Mouse (Mus musculus) neural tube, embryonic 11.5 days (tissue): ENCODE data around the gene Ldlrap1. TPM values are rescaled to one million over a fixed set of nuclear protein-coding genes. Genes with fewer than 3 reads are reported as not detected.

Source experiments
- ATAC-seq: fragments of 200-750 bp; cut with Nextera tagmentation; 2 replicates; pipeline ENCODE4 v1.8.0; 2017; ENCODE audit warnings: moderate number of reproducible peaks, mild to moderate bottlenecking, moderate TSS enrichment, moderate library complexity; ENCODE audit not compliant: insufficient read depth, low FRiP score, low TSS enrichment
- DNase-seq: peaks from one replicate; pipeline ENCODE4 v3.0.0-alpha.2; 2015; ENCODE audit warnings: low spot score
- H3K27ac ChIP-seq: fragments of 300-500 bp; sonication (generic); 2 replicates; pipeline ENCODE4 v1.5.1; 2014; ENCODE audit warnings: low read depth, mild to moderate bottlenecking, low read length
- H3K27me3 ChIP-seq: fragments of 300-500 bp; sonication (generic); 2 replicates; pipeline ENCODE4 v1.6.1; 2014; ENCODE audit warnings: mild to moderate bottlenecking, low read length, mixed read lengths; ENCODE audit not compliant: control insufficient read depth, insufficient read depth
- H3K36me3 ChIP-seq: fragments of 300-500 bp; sonication (generic); 2 replicates; pipeline ENCODE4 v1.6.1; 2014; ENCODE audit warnings: mild to moderate bottlenecking, low read length, moderate library complexity, mixed read lengths; ENCODE audit not compliant: control insufficient read depth, insufficient read depth
- H3K4me1 ChIP-seq: fragments of 300-500 bp; sonication (generic); 2 replicates; pipeline ENCODE4 v1.6.1; 2014; ENCODE audit warnings: low read length, mixed read lengths; ENCODE audit not compliant: control insufficient read depth, insufficient read depth
- H3K4me2 ChIP-seq: fragments of 300-500 bp; sonication (generic); 2 replicates; pipeline ENCODE4 v1.6.1; 2014; ENCODE audit warnings: low read depth, mild to moderate bottlenecking, moderate library complexity
- H3K4me3 ChIP-seq: fragments of 300-500 bp; sonication (generic); 2 replicates; pipeline ENCODE4 v1.5.1; 2014; ENCODE audit warnings: low read depth, low read length
- H3K9ac ChIP-seq: fragments of 300-500 bp; sonication (generic); 2 replicates; pipeline ENCODE4 v1.6.1; 2014; ENCODE audit warnings: mild to moderate bottlenecking, low read length
- H3K9me3 ChIP-seq: fragments of 300-500 bp; sonication (generic); 2 replicates; pipeline ENCODE4 v1.6.1; 2016; ENCODE audit warnings: low read length; ENCODE audit not compliant: control insufficient read depth
- WGBS: fragments of 180-500 bp; shearing (Covaris S2); extraction: QIAGEN DNeasy Blood & Tissue Kit; methylation state at CpG from one replicate; pipeline ENCODE4 v1.1.7; 2014; 5-methylcytosine and 5-hydroxymethylcytosine counted together
- polyA plus RNA-seq: library from polyadenylated mRNA; unstranded; fragments of >200 nt; fragmentation: Nextera tagmentation; extraction: Ambion mirVana; gene quantifications from 2 replicates; pipeline ENCODE4 v1.2.1, GENCODE M21; 2014

Ldlrap1 gene
- polyA plus RNA-seq, 1 experiment from 2014 or later = 7.4 TPM

DNA sequence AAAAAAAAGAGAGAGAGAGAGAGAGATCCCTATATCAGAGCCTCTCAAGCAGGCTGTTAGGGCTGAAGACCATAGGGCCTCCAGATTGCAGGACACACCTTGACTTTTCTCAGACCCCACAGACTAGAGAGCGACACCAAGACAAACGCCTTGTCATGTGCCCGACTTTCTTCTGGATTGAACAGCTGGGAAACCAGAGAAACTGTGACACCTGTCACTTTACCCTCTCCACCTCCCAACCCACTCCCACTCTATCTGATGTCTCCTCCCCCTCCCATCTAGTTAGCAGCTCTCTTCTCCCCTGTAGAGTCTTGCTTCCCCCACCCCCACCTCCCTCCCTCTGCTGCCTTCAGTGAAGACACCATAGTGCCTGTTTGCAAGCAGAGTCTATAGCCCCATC lies 28.3 kb downstream of the Ldlrap1 start:
- DNase-seq = no peak
- Histone ChIP-seq H3K4me3 (no peak overlapping the region), H3K9ac (no peak overlapping the region), H3K36me3 (no peaks in the 10 kb centered on the region), H3K27ac (no peak overlapping the region), H3K27me3 (no peaks in the 10 kb centered on the region), H3K4me2 (no peak overlapping the region), H3K4me1 (0 out of 2 replicates have a peak, but pooled peaks cover 2% of the 10 kb centered on the region), H3K9me3 (no peaks in the 10 kb centered on the region)
- 78% methylated on average over 3 of the region's 3 CpGs for WGBS
- no peak for ATAC-seq

DNA sequence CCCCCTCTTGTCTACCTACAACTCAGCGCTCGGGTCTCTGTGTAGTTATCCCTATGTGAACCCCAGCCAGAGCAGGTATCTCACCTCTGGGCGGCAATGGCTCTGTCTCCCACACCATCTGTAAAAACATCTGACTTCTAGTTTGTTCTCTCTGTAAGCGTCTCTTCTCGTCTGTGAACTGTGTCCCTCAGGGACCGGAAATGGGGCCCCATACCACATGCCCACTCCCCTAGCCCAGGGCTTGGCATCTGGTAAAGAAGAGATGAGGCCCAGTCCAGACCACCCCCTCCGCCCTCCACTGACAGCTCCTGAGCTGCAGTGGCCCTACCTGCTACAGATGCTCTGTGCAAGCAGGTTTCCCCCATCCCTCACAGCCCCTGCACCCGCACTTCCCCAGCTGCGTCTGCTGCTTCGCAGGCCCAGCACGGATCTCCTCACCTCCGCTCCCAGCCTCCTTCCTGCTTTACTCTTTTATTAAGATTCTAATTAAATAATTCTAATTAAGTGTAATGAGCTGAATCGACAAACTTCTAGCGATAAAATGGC lies 30.4 kb downstream of the Ldlrap1 start:
- H3K27ac ChIP-seq = no peak overlapping the region
- no peak overlapping the region for H3K9ac ChIP-seq
- no peak overlapping the region for H3K4me3 ChIP-seq
- no peak for DNase-seq
- H3K4me1 ChIP-seq = no peaks in the 10 kb centered on the region
- no peak for ATAC-seq
- WGBS = 58% methylated on average over 14 of the region's 14 CpGs
- no peaks in the 10 kb centered on the region for H3K27me3 ChIP-seq
- H3K36me3 ChIP-seq = no peaks in the 10 kb centered on the region
- H3K9me3 ChIP-seq = no peaks in the 10 kb centered on the region
- no peak overlapping the region for H3K4me2 ChIP-seq

DNA sequence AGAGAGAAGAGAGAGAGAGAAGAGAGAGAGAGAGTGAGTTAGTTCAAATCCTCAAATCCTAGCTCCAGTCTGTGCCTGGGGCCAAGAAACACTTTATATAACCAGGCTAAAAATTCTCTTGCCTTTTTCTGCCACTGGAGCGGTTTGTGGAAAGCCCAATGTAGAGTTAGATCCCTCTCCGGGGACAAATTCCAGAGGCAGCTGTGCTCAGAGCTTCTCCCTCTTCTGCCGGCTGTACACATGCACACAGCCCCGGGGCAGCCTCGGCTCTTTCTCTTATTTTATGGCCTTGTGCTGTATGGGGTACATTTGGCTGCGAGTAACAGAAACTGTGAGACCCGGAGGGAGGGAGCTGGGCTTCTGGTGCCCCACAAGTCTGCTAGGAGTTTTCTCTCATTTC lies 31.7 kb downstream of the Ldlrap1 start:
- WGBS = 45% methylated on average over 7 of the region's 7 CpGs
- Histone ChIP-seq H3K4me3 (no peak overlapping the region), H3K4me2 (no peak overlapping the region), H3K9ac (no peak overlapping the region), H3K27me3 (no peaks in the 10 kb centered on the region), H3K9me3 (no peaks in the 10 kb centered on the region), H3K36me3 (no peaks in the 10 kb centered on the region), H3K27ac (no peak overlapping the region), H3K4me1 (no peaks in the 10 kb centered on the region)
- no peak for DNase-seq
- ATAC-seq = no peak

DNA sequence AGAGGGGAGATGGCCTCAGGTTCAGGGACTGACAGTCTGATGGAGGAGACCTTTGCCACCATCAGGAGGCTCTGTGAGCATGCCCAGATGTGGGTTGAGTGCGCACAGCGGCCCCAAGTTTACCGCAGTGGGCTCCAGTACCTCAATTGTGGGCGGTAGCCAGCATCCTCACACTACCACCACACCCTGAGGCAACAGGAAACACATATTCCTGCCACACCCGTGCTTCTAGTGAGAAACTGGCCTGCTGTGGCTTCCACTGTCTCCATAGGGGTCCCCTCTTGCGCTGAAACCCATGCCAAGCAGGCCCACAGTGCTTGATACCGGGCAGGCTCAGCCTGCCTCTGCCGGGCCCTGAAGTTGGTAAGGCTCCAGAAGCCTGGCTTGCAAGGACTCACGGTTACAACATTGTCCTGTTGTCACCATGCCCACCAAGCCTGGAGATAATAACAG lies 33.2 kb downstream of the Ldlrap1 start:
- no peak for DNase-seq
- H3K4me2 ChIP-seq = no peak overlapping the region
- no peaks in the 10 kb centered on the region for H3K9me3 ChIP-seq
- H3K27me3 ChIP-seq = no peaks in the 10 kb centered on the region
- 0 out of 2 replicates have a peak overlapping the region, but pooled peaks have one; percentile 15 for H3K9ac ChIP-seq
- H3K36me3 ChIP-seq = no peaks in the 10 kb centered on the region
- no peak overlapping the region for H3K4me3 ChIP-seq
- H3K4me1 ChIP-seq = peaks cover 3% of the 10 kb centered on the region; the same call in 1 of the 2 replicates
- WGBS = 56% methylated on average over 9 of the region's 9 CpGs
- no peak for ATAC-seq
- no peak overlapping the region for H3K27ac ChIP-seq

DNA sequence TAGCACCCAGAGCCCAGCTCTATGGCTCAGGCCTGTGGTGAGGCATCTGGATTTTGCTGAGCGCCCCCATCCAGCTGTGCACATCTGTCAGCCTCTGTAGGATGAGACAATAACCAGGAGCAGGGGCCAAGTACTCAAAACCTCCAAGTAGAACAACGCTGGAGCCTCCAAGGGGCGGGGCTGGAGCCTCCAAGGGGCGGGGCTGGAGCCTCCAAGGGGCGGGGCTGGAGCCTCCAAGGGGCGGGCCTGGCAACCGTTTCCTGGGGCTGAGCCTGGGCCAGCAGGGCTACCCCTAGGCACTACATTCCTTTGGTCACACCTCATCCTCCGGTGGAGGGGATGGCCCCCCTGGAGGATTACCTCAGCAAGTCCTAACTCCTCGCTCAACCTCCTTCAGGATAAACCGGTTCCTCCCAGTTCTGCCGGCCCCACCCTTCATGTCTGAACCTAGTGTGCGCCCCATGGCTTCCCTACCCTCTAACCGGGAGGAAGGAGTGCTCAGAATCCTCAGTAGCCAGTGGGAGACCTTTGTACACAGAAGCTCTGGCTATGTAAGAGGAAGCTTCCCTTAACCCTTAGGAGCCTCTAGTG lies 33.7 kb downstream of the Ldlrap1 start:
- H3K4me2 ChIP-seq = no peak overlapping the region
- no peaks in the 10 kb centered on the region for H3K9me3 ChIP-seq
- DNase-seq (no peak), ATAC-seq (no peak; the same call in 1 of the 2 replicates)
- H3K9ac ChIP-seq = 0 out of 2 replicates have a peak overlapping the region, but pooled peaks have one; percentile 15
- H3K36me3 ChIP-seq = no peaks in the 10 kb centered on the region
- no peaks in the 10 kb centered on the region for H3K27me3 ChIP-seq
- 7% methylated on average over 12 of the region's 13 CpGs for WGBS
- H3K4me3 ChIP-seq = no peak overlapping the region
- peaks cover 3% of the 10 kb centered on the region; the same call in 1 of the 2 replicates for H3K4me1 ChIP-seq
- no peak overlapping the region for H3K27ac ChIP-seq

DNA sequence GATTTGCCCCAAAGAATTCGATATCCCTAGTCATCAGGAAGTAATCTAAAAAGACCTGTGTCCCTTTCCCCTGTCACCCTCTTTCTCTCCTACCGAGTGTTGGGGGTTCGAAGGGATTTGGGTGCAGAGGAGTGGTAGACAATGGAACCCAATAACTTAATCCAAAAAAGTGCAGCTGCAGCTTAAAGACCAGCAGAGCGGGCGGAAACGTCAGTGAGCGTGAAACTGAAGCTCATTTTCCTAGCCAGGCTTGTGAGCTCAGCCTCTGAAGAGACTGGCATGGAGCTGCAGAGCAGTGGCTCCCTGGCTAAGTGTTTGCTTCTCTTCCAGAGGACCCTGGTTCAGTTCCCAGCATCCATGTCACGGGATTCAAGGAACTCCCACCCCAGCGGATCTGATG lies 34.5 kb downstream of the Ldlrap1 start:
- H3K9me3 ChIP-seq = no peaks in the 10 kb centered on the region
- ATAC-seq = no peak
- no peak overlapping the region for H3K9ac ChIP-seq
- no peaks in the 10 kb centered on the region for H3K27me3 ChIP-seq
- H3K36me3 ChIP-seq = no peaks in the 10 kb centered on the region
- no peak for DNase-seq
- no peak overlapping the region for H3K4me3 ChIP-seq
- H3K4me2 ChIP-seq = no peak overlapping the region
- peaks cover 3% of the 10 kb centered on the region; the same call in 1 of the 2 replicates for H3K4me1 ChIP-seq
- WGBS = 69% methylated on average over 9 of the region's 9 CpGs
- no peak overlapping the region for H3K27ac ChIP-seq

DNA sequence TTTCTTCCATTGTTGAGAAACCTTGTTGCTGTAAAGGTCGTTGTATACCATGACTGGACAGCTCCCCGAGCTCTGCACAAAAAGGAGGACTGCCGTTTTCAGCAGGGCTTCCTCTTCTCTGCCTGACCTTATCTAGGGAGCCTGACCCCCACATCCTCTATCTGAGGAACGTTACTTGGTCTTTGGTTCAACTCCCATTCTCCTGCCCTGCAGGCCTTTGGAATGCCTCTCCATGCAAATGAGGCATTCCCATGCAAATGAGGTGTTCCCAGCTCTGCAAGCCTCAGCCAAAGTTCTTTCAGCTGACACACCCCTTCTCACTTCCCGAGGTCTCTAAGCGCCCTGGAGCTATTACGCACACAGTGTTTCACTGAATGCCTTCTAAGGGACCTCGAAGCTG lies 37.7 kb downstream of the Ldlrap1 start:
- DNase-seq (no peak), ATAC-seq (no peak)
- no peaks in the 10 kb centered on the region for H3K27me3 ChIP-seq
- no peaks in the 10 kb centered on the region for H3K9me3 ChIP-seq
- no peak overlapping the region for H3K9ac ChIP-seq
- no peak overlapping the region for H3K4me3 ChIP-seq
- no peak overlapping the region for H3K27ac ChIP-seq
- 3% methylated on average over 8 of the region's 8 CpGs for WGBS
- H3K4me2 ChIP-seq = no peak overlapping the region
- peaks cover 3% of the 10 kb centered on the region; the same call in 1 of the 2 replicates for H3K4me1 ChIP-seq
- no peaks in the 10 kb centered on the region for H3K36me3 ChIP-seq

DNA sequence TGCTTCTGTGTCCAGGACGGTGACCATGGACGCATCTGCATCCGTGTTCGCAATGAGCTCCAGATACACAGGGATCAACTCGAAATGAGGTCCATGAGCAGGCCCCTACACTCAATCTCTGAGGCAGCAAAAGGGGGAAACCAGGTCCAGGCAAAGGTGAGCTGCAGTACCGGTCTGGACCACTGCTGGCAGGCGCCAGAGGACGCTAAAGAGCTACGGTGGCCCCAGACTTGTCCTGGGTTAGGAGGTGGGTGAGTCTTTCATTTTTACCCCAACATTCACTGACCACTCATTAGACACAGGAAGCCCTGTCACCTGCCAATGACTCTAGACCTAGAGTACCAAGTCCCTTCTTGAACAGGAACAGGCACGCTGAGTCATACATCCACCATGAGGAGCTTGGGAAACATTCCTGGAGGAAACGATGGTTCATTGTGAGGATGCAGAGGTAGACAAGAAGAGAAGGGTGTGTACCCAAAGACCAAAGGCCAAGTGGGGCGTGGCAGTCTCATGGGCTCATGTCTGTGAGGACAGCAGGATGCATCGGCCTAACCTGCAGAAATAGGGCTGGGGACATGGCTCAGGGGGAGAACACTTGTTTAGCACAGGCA lies 42.0 kb downstream of the Ldlrap1 start:
- ATAC-seq (no peak), DNase-seq (no peak)
- Histone ChIP-seq H3K27ac (no peak overlapping the region), H3K9ac (no peak overlapping the region), H3K36me3 (no peaks in the 10 kb centered on the region), H3K4me3 (no peak overlapping the region), H3K27me3 (no peaks in the 10 kb centered on the region), H3K4me2 (no peak overlapping the region), H3K9me3 (no peaks in the 10 kb centered on the region), H3K4me1 (peaks cover 3% of the 10 kb centered on the region; the same call in 1 of the 2 replicates)
- 69% methylated on average over 13 of the region's 13 CpGs for WGBS

DNA sequence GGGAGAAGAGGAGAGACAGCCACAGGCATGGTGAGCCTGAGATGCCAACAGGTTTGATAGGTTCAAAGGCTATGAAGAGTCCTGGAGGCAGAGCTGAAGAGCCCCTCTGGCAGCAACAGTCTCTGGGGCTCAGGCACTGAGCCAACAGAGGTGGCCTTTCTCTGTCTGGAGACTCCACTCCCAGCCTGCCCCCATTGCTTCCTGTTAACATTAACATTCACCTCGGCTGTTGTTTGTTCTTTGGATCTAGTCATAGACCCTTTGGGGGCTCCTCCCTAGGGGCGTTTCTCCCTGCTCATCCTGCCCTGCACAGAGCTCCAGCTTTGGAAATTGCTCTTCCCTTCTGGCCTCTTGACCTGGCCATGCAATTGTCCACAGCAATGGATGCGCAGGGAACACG lies 42.9 kb downstream of the Ldlrap1 start:
- 49% methylated on average over 4 of the region's 4 CpGs for WGBS

More for the DNA sequence above, 42.9 kb downstream of the Ldlrap1 start:
- Histone ChIP-seq H3K4me1 (peaks cover 1% of the 10 kb centered on the region; the same call in 1 of the 2 replicates), H3K9ac (no peak overlapping the region), H3K27ac (no peak overlapping the region), H3K4me3 (no peak overlapping the region), H3K27me3 (no peaks in the 10 kb centered on the region), H3K9me3 (no peaks in the 10 kb centered on the region), H3K4me2 (no peak overlapping the region), H3K36me3 (no peaks in the 10 kb centered on the region)
- no peak for ATAC-seq
- no peak for DNase-seq
